Mouse (Mus musculus) thymus, postnatal 4 days (tissue): ENCODE data around the gene Pdcd10.

Experiments
- DNase-seq: peaks from one replicate; pipeline ENCODE4 v3.0.0; 2021

Pdcd10 gene

DNA sequence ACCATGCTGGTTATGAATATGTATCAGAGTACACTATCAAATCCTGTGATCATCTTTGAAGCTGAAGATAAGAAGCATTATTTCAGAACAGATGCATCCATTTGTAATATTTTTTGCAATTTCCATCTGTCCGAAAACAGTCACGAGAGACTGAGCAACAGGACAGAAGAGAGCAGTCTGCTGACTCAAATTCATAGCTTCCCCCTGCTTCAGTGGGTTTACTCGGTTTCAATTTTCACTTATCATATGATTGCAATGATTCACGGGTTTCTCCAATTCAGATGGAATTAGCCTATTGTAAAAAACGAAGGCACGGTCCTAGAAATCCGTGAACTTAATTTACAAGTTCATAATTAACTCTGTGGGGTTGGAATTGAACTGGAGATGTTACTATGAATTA is 88.5 kb downstream of the Pdcd10 start:
- no peak for DNase-seq
